Mouse (Mus musculus) right cerebral cortex, postnatal 25 days (tissue): Measurements from ENCODE around the gene Gdf1.

Experiments
- DNase-seq: peaks from one replicate; pipeline ENCODE4 v3.0.0; 2022

The Gdf1 gene

GRCm38 (mm10) chr8:70330741-70331364, 1.2 kb downstream of the Gdf1 start:
- DNase-seq = peak; percentile 70

DNA sequence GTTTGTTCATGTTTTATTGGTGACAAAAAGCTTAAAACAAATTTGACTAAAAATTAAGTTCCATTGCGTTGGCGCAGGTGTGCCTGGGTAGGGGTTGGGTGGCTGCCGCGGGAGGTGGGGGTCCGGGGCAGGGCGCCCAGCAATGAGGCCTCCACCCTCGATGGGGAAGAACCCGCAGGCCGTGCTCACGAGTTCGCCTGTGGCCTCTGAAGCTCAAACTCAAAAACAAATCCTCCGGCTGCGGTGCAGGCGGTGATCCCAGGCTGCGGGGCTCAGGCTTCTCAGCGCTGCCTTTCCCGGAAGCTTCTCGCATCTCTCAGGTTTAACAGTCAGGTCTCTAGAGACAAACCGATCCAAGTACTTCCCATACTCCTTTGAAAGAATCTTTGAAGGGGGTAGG, 1.9 kb downstream of the Gdf1 start:
- no peak for DNase-seq

DNA sequence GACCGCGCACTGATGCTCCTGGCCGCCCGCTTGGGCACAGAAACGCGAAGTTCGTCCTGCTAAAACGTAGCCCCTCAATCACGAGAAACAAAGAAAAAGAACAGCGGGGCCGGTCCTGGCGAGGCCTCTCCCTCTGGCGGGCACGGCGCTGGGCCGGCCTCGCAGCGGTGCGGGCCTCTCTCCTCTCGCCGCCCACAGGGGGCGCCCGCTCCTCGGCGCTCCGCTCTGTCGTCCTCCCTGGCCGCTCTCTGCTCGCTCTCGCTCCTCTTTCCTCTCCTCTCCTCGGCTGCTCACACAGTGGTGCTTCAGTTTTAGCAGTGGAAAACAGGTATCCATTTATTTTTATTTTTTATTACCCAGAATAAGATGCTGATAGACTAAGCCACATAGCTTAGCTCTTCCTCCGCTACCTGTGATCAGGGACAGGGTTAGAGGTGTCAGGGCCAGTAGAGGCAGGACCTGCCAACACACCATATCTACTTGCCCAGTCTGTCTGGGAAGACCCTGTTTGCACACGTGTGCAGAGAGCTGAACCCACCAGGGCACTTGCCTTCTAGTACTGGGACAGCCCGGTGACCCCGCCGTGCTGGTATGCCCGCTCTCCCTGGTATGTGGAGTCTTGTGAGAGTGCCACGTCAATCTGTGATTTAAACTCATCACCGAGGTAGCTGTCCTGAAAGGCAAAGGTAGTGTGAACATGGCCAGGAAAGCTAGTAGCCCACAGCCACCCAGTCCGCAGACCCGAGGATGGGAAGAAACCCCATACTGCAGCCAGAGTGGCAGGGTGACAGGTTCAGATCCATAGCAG, 2.7 kb downstream of the Gdf1 start:
- DNase-seq = peak; percentile 84

GRCm38 (mm10) chr8:70332878-70333202, 3.2 kb downstream of the Gdf1 start:
- no peak for DNase-seq

DNA sequence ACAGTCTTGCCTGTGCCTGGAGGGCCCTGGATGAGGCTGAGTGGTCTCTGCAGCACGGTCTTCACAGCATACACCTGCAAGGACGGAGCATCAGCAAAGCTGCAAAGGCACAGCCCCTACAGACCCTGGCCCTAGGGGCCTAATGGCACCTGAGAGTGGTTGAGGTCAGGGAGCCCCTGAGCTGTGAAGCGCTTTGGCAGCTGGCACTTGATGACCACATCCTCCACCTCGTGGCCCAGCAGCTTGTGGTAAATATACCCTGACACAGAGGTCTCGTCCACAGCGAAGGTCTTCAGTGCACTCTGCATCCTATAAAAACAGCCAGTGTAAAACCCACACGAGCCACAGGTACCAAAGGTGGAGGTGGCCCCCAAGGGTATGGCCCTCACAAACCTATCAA, 9.3 kb downstream of the Gdf1 start:
- no peak for DNase-seq

DNA sequence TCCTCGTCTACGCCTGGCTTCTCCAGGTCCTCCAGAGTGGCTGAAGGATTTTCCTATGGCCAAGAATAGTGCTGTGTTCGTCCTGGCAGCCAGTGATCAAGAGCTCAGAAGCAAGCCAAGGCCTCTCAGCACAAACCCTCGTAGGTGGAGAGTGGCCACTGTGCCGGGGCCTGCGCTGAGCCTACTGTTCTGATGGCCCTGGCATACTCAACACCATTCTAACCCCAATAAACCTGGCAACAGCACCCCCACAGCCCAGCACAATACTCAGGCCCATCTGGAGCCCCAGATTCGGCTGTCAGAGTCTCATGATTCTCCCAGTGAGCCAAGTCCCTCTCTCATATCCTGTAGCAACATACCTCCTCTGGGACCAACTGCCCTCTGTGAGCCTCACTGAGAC, 11.0 kb downstream of the Gdf1 start:
- DNase-seq = no peak

- no peak for DNase-seq
Observed at GRCm38 (mm10) chr8:70342007-70342406, 12.4 kb downstream of the Gdf1 start.

DNA sequence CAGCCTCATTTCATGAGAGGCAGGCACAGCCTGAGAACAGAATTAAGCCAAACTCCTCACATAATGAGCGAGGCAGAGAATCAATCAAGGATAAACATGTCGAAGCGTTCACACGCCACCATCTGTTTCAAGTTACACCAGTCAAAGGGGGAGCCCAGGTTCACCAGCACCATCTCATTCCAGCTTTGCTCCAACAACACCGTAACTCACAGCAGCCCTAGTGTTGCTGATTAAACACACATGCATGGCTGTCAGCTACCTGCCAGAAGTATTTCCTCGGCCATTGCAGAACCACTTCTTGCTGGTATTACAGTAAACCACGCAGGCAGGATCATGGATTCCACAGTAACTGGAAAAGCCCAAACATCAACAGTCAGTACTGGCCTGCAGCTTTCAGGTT, 13.5 kb downstream of the Gdf1 start:
- DNase-seq = no peak

GRCm38 (mm10) chr8:70343696-70344095, 14.1 kb downstream of the Gdf1 start:
- no peak for DNase-seq

- DNase-seq = no peak
Observed at GRCm38 (mm10) chr8:70344279-70344678, 14.7 kb downstream of the Gdf1 start.

- no peak for DNase-seq
Observed at GRCm38 (mm10) chr8:70347443-70347842, 17.8 kb downstream of the Gdf1 start.

GRCm38 (mm10) chr8:70347860-70348420, 18.3 kb downstream of the Gdf1 start:
- DNase-seq = no peak

DNA sequence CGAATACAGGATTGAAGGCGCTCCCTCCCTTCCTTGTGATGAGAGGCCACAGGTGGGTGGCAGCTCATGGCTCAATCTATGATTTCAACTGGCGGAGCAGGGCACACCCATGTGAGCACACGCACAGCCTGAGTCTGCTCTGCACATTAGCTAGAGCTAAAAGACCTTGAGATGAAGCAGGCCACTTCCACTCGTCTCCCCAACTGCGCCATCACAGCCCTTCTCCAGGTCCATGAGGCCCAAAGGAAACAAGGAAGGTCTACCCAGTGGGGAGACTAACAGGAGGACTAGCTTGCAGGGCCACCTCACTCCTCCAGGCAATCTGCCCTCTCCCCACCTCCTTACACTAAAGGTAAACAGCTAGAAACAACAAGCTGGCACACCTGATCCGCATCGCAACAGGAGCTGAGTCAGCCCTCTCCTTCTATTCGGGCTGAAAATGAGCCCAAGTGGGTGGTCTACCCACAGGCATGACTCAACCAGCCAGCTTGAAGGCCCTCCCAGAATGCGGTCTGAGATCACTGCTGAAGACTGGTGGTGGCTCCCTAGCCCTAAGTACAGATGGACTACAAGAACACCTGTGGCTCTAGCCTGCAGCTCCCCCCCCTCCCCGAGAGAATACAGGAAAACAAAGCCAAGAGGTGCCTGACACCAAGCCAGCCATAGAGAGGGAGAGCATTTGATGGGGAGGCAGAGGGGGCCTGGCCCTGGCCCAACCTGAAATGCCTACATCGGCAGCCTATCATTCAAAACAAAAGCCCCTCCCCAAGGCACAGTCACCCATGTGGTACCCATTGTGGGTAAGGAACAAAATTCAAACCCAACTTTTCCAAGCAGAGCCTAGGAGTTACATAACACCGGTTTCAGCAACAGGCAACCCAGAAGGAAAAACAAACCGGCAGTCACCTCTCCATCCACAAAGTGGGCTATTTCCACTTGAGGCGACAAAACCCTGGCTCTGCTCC, 21.7 kb downstream of the Gdf1 start:
- DNase-seq = peak; percentile 56

DNA sequence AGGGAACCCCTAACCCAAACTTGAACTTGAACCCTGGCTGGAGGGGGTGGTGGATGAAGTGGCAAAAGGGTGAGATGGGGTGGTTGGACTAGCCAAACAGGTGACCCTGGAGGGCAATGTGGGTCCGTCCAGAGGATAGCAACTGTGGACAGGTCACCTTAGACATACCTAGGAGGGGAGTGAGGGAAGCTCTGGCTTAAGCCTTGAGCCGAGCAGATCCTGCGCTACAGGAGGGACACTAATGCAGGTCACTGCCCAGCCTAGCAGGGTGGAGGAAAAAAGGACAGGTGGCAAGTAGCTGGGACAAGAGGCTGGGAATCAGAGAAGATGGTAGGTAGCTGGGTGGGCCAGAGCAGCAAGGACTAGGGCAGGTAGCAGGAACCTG, 22.4 kb downstream of the Gdf1 start:
- no peak for DNase-seq

DNA sequence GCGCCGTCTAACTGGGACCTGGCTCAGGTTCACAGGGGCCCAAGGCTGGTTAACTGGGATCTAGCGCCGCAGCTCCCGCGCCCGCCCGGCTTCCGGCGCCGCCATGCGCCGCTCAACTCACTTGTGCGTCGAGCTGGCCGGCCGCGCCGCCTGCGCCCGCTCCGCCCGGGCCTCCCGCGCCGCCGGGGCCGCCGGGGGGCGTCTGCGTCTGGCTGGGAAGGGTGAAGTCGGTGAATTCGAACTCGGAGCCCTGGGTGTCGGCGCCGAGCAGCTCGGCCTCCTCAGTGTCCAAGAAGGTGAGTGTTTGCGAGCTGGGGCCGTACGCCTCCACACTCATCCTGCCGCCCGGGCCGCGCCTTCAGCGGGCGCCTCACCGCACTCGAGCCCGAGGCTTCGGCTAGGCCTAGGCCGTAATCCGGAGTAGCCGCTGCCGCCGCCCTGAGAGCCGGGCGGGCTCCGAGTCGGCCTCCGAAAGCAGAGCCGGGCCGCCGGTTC, 23.1 kb downstream of the Gdf1 start:
- DNase-seq = no peak

DNA sequence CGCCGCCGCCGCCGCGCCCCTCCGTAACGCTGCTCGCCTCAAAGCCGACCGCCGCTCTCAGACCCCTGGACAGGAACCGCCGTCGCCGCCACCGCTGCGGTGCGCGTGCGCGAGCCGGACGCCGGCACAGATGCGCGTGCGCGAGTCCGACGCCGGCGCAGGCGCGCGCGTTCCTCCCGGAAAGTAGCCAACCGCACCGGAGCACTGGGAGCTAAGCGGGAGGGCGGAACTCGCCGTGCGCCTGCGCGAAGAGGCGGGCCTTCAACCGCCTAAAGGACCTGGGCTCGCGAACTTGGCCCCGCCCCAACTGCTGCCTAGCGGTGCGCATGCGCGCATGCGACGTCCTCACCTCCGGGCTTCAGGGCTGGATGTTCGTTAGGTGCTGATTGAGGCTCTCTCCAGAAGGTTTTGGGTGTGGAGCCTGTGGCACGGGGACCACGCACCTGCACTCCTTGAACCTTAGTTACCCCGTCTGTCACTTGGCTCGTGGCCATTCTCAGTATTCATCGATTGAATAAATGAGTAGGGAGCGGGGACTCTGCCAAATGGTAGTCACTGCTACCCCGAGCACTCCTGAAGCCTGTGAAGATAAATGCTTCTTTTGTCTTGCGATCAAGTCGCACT, 23.7 kb downstream of the Gdf1 start, which contains the start of gene Upf1:
Gene Upf1, minus strand, starts transcription at position 85 of the 624 bp plus-strand sequence.
- DNase-seq = peak; percentile 100

DNA sequence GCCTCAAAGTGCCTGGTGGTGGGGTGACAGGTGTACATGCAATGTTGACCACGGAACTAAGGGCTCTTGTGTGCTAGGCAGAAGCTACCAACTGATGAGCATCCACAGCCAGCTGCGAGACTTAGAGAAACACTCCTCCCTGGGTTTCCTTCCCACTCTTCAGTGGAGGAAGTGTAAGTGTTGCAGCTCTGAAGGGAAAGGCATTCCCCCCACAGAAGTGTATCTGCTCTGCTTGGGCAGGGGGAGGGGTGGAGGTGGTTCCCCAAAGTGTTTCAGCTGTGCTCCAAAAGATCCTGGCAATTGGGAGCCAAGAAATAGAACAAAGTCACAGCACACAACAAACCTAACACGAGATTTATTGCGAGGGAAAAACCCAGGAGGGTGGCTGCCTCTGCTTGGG, 24.4 kb downstream of the Gdf1 start:
- no peak for DNase-seq

GRCm38 (mm10) chr8:70356111-70356510, 26.5 kb downstream of the Gdf1 start:
- no peak for DNase-seq

- DNase-seq = no peak
Observed at GRCm38 (mm10) chr8:70359411-70359810, 29.8 kb downstream of the Gdf1 start.

DNA sequence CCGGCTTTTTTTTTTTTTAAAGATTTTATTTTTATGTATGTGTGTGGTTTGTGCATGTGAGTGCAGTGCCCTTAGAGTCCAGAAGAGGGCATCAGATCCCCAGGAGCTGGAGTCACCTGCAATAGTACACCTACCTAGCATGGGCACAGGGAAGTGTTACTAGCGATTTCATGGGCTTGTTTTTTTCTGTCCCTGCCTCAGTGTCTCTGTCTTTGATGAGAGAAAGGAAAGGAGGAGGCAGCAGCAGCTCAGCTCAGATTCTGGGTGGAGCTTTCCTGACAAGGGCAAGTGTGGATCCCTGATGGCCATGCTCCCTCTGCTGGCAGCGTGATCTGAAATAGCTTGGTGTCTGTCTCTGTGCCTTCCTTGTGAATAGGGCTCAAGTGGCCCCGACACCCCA, 31.2 kb downstream of the Gdf1 start:
- no peak for DNase-seq

GRCm38 (mm10) chr8:70361484-70362032, 31.9 kb downstream of the Gdf1 start:
- no peak for DNase-seq

GRCm38 (mm10) chr8:70364066-70364465, 34.4 kb downstream of the Gdf1 start:
- DNase-seq = no peak
